Comparison of ENCODE assay signal across 7 mouse cellular contexts in the genomic region with DNA sequence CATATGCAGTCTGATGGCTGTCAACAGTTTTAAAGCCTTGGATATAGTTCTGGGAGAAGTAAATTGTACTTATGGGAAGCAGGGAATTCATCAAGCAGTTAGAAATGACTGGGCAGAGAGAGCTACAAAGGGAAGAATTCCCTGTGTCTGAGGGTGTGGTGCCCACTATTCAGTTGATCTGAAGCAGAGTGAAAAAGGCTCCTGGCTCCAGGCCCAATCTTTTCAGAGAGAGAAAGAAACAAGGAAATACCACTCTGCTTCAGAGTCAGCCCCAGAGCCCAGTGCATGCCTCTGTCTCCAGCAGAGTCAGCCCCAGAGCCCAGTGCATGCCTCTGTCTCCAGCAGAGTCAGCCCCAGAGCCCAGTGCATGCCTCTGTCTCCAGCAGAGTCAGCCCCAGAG.
DNase-seq lines count a peak whose midpoint lies in the region; ATAC-seq lines count a peak whose summit lies in the region.
"Not testable (repeated sequence)": the region's sequence is repeated elsewhere in the genome, so short reads cannot be mapped to it uniquely, and the experiment has no call there.

No protein-coding gene starts in this region.

- not testable (repeated sequence) for ATAC-seq in heart, embryonic 14.5 days (ENCODE audit: insufficient number of reproducible peaks, insufficient read depth, low FRiP score, low read depth); neural tube, embryonic 11.5 days (ENCODE audit: insufficient read depth, low FRiP score, low TSS enrichment)

- H3K4me1 ChIP-seq in heart, embryonic 14.5 days (ENCODE audit: control insufficient read depth in 2 of 2, insufficient read depth in 2 of 2, low read length in 2 of 2); neural tube, embryonic 11.5 days (ENCODE audit: control insufficient read depth, insufficient read depth, low read length): not testable (repeated sequence)

- H3K4me2 ChIP-seq in heart, embryonic 14.5 days (ENCODE audit: low read length); neural tube, embryonic 11.5 days (ENCODE audit: low read depth): not testable (repeated sequence)

- not testable (repeated sequence) for H3K9me3 ChIP-seq in heart, embryonic 14.5 days (ENCODE audit: control insufficient read depth, low read length); neural tube, embryonic 11.5 days (ENCODE audit: control insufficient read depth, low read length)

- not testable (repeated sequence) for H3K4me3 ChIP-seq in heart, embryonic 14.5 days (ENCODE audit: control insufficient read depth in 1 of 2, insufficient read depth in 1 of 2, low read depth in 1 of 2, low read length in 2 of 2); neural tube, embryonic 11.5 days (ENCODE audit: low read depth, low read length)

- DNase-seq in Muller cell, postnatal 12 days (ENCODE audit: inconsistent ontology term): peak; percentile 87
- peak; percentile 1 for DNase-seq in embryo, embryonic 11.5 days (ENCODE audit: low read depth, low spot score)
- peak; percentile 17 for DNase-seq in fibroblast of lung, adult 2 months (ENCODE audit: low read depth)
- DNase-seq in kidney, postnatal 10 days: peak; percentile 36
- DNase-seq in lung, postnatal 10 days: peak; percentile 7
- DNase-seq in neural tube, embryonic 11.5 days (ENCODE audit: low spot score): peak; percentile 12

- H3K27me3 ChIP-seq in heart, embryonic 14.5 days (ENCODE audit: control insufficient read depth, insufficient read depth, low read length); neural tube, embryonic 11.5 days (ENCODE audit: control insufficient read depth, insufficient read depth, low read length): not testable (repeated sequence)

- peak overlapping the region; percentile 1 to 37; a peak in 2 of 4 replicates for H3K27ac ChIP-seq in heart, embryonic 14.5 days (replicated peaks in 1 of 2; ENCODE audit: control insufficient read depth in 1 of 2, insufficient read depth in 1 of 2, low read depth in 2 of 2, low read length in 2 of 2)
- not testable (repeated sequence) for H3K27ac ChIP-seq in neural tube, embryonic 11.5 days (ENCODE audit: low read depth, low read length)

- not testable (repeated sequence) for H3K9ac ChIP-seq in heart, embryonic 14.5 days (ENCODE audit: low read length); neural tube, embryonic 11.5 days (ENCODE audit: low read length)

- not testable (repeated sequence) for H3K36me3 ChIP-seq in heart, embryonic 14.5 days (ENCODE audit: control insufficient read depth, insufficient read depth, low read length); neural tube, embryonic 11.5 days (ENCODE audit: control insufficient read depth, insufficient read depth, low read length)

Comparison
In these comparisons a context has a peak if more than half of its experiments do, and no peak if none do; other contexts are left out.
1. DNase-seq: peak in every context shown above with its lines; median percentile 87 in Muller cell, postnatal 12 days; 36 in kidney, postnatal 10 days; 17 in fibroblast of lung, adult 2 months; 12 in neural tube, embryonic 11.5 days; 7 in lung, postnatal 10 days; 1 in embryo, embryonic 11.5 days.